Mouse (Mus musculus) erythroblast, embryonic 14.5 days (primary cell): ENCODE measurements around the gene Zc3h14. TPM values are rescaled to one million over a fixed set of nuclear protein-coding genes. Genes with fewer than 3 reads are reported as not detected.

Experiments
- H3K27me3 ChIP-seq: 2 replicates; pipeline ENCODE4 v1.6.1; 2012; ENCODE audit warnings: inconsistent platforms; ENCODE audit not compliant: control insufficient read depth
- H3K36me3 ChIP-seq: 2 replicates; pipeline ENCODE4 v1.6.1; 2012; ENCODE audit warnings: mild to moderate bottlenecking, inconsistent platforms; ENCODE audit not compliant: control insufficient read depth
- H3K4me1 ChIP-seq: 2 replicates; pipeline ENCODE4 v1.6.1; 2012; ENCODE audit warnings: inconsistent platforms; ENCODE audit not compliant: control insufficient read depth
- H3K4me3 ChIP-seq: replicated peaks from 2 replicates; pipeline ENCODE3; 2012; ENCODE audit warnings: moderate library complexity, mild to moderate bottlenecking, inconsistent platforms
- H3K9me3 ChIP-seq: 2 replicates; pipeline ENCODE4 v1.6.1; 2012; ENCODE audit warnings: low read length, inconsistent platforms, mixed read lengths; ENCODE audit not compliant: control insufficient read depth
- GATA1 ChIP-seq: IDR thresholded peaks from 2 replicates; pipeline ENCODE4 v1.6.1; 2012; ENCODE audit warnings: low read length, inconsistent platforms, mixed read lengths
- TAL1 ChIP-seq: IDR thresholded peaks from 3 replicates; pipeline ENCODE4 v1.6.1; 2012; ENCODE audit warnings: low read length, inconsistent platforms, mixed read lengths
- polyA plus RNA-seq: library from polyadenylated mRNA; stranded (reverse); fragments of >175 nt; gene quantifications from 2 replicates; pipeline ENCODE4 v1.2.3, GENCODE M21; 2012

Gene Zc3h14
- polyA plus RNA-seq, 1 experiment, result 0.65 TPM

- H3K4me1 ChIP-seq, result no peaks in the 10 kb centered on the region
- no peaks in the 10 kb centered on the region for H3K27me3 ChIP-seq
- no peak overlapping the region for H3K4me3 ChIP-seq
- peaks cover 94% of the 10 kb centered on the region for H3K36me3 ChIP-seq
- TF ChIP-seq TAL1 (no peak), GATA1 (no peak)
- H3K9me3 ChIP-seq, result no peaks in the 10 kb centered on the region
These were observed 12.9 kb downstream of the Zc3h14 start for GRCm38 (mm10) chr12:98759700-98760099.

GRCm38 (mm10) chr12:98766241-98766640 lies 19.5 kb downstream of the Zc3h14 start:
- Histone ChIP-seq H3K27me3 (no peaks in the 10 kb centered on the region), H3K4me3 (no peak overlapping the region), H3K9me3 (no peaks in the 10 kb centered on the region), H3K36me3 (peaks cover 89% of the 10 kb centered on the region), H3K4me1 (no peaks in the 10 kb centered on the region)
- no peak for TF ChIP-seq GATA1

GRCm38 (mm10) chr12:98777509-98777908 lies 30.7 kb downstream of the Zc3h14 start:
- Histone ChIP-seq H3K27me3 (no peaks in the 10 kb centered on the region), H3K4me1 (no peaks in the 10 kb centered on the region), H3K4me3 (no peak overlapping the region), H3K36me3 (peaks cover 86% of the 10 kb centered on the region), H3K9me3 (no peaks in the 10 kb centered on the region)
- TF ChIP-seq TAL1, result no peak
- TF ChIP-seq GATA1, result no peak

DNA sequence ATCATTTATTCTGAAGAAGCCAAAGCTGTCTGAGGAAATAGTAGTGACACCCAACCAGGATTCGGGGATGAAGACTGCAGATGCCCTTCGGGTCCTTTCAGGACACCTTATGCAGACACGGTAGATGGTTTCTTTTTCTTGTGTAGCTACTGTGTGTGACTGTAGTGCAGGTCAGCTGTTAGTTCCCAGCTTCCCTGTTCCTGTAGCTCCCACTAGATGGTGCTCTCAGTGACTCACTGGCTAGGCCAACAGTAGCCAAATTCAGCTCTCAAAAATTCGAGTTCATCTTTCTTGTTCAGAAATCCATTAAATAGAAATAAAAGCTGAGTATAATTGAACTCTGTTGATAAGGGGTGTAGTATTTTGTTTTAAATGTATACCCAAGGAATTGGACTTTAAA lies 32.4 kb downstream of the Zc3h14 start:
- no peak overlapping the region for H3K4me3 ChIP-seq
- no peaks in the 10 kb centered on the region for H3K4me1 ChIP-seq
- H3K36me3 ChIP-seq, result peaks cover 88% of the 10 kb centered on the region
- no peak for TF ChIP-seq GATA1
- no peak for TF ChIP-seq TAL1
- H3K27me3 ChIP-seq, result no peaks in the 10 kb centered on the region
- H3K9me3 ChIP-seq, result no peaks in the 10 kb centered on the region

DNA sequence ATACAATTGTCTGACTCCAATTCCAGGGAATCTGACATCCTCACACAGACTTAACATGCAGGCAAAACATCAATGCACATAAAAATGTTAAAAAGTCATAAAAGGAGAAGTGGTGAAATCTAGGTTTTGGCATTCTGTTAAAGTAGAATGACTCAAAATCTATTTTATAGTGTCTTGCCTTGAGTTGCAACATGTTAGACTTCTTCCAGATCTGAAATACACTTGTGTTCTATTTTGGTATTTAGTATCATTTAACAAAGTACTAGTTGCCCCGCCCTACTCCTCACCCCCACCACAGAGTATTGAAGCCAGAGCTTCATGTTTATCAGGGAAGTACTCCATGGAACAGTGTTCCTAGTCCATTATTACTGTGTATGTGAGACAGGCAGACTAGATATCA lies 37.5 kb downstream of the Zc3h14 start:
- Histone ChIP-seq H3K27me3 (no peaks in the 10 kb centered on the region), H3K4me1 (no peaks in the 10 kb centered on the region), H3K9me3 (no peaks in the 10 kb centered on the region), H3K4me3 (no peak overlapping the region), H3K36me3 (peaks cover 87% of the 10 kb centered on the region)
- no peak for TF ChIP-seq GATA1
- no peak for TF ChIP-seq TAL1

- no peaks in the 10 kb centered on the region for H3K4me1 ChIP-seq
- no peak for TF ChIP-seq GATA1
- TF ChIP-seq TAL1, result no peak
These were observed 49.1 kb downstream of the Zc3h14 start for GRCm38 (mm10) chr12:98795731-98796318.

GRCm38 (mm10) chr12:98800334-98800733 lies 53.6 kb downstream of the Zc3h14 start:
- no peak overlapping the region for H3K4me3 ChIP-seq
- TF ChIP-seq TAL1, result no peak
- TF ChIP-seq GATA1, result no peak
- peaks cover 9% of the 10 kb centered on the region; the same call in 1 of the 2 replicates for H3K36me3 ChIP-seq
- no peaks in the 10 kb centered on the region for H3K4me1 ChIP-seq
- H3K27me3 ChIP-seq, result no peaks in the 10 kb centered on the region
- H3K9me3 ChIP-seq, result no peaks in the 10 kb centered on the region

More at GRCm38 (mm10) chr12:98795731-98796318, 49.1 kb downstream of the Zc3h14 start:
- Histone ChIP-seq H3K27me3 (no peaks in the 10 kb centered on the region), H3K9me3 (no peaks in the 10 kb centered on the region), H3K4me3 (no peak overlapping the region), H3K36me3 (peaks cover 34% of the 10 kb centered on the region)

GRCm38 (mm10) chr12:98802245-98802644 lies 55.5 kb downstream of the Zc3h14 start:
- H3K27me3 ChIP-seq, result no peaks in the 10 kb centered on the region
- no peak for TF ChIP-seq TAL1
- TF ChIP-seq GATA1, result no peak
- no peak overlapping the region for H3K4me3 ChIP-seq
- H3K4me1 ChIP-seq, result no peaks in the 10 kb centered on the region
- H3K36me3 ChIP-seq, result peaks cover 2% of the 10 kb centered on the region; the same call in 1 of the 2 replicates
- no peaks in the 10 kb centered on the region for H3K9me3 ChIP-seq

DNA sequence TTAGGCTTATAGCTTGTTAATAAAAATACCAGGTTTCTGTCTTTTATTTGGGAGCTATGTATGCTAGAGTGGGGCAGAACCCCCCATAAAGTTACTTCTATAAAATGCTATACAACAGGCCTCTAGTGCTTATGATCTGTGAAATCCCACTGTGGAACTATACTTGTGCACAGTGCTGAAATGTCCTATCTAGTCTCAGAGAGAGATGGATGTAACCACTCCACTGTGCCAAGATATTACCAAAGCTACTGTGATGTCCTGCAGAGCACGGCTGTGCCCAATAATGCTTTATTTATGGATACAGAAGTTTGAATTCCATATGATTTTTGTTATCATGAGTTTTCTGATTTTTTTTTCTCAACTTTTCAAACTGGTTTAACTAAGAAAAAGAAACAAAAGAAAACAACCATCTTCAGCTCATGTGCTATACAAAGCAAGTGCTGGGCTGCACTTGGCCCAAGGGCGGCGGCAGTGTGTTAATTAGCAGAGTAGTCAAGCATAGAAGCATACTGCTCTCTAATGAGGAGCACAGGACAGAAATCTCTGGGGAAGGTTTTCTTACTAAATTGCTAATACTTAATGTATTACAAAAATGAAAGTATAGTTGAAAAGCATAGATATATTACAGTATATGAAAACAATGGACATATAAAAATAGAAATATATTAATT lies 57.4 kb downstream of the Zc3h14 start:
- no peaks in the 10 kb centered on the region for H3K9me3 ChIP-seq
- no peaks in the 10 kb centered on the region for H3K27me3 ChIP-seq
- no peaks in the 10 kb centered on the region for H3K4me1 ChIP-seq
- H3K4me3 ChIP-seq, result no peak overlapping the region
- TF ChIP-seq TAL1 (no peak), GATA1 (no peak)
- H3K36me3 ChIP-seq, result no peaks in the 10 kb centered on the region
